Comparison of ENCODE assay signal across 9 mouse cellular contexts in genomic region chr1:161142531-161143159, GRCm38 (mm10). TPM values are rescaled to one million over a fixed set of nuclear protein-coding genes. Genes with fewer than 3 reads are reported as not detected.
DNase-seq lines count a peak whose midpoint lies in the region; ATAC-seq and TF ChIP-seq lines count a peak whose summit lies in the region.
"Had no signal": no experiment of that assay in that cellular context is flagged by ENCODE, and none has a peak within 500 bp of the region (broad histone marks: within the 10 kb centered on the region; RNA-seq: fewer than 3 reads in every experiment).

Gene Ankrd45 (plus strand): TSS chr1:161142691.

- ATAC-seq in lung, embryonic 14.5 days (ENCODE audit: insufficient read depth): peak; percentile 92
- peak; percentile 86 for ATAC-seq in heart, embryonic 16.5 days (replicated peaks; ENCODE audit: extremely low read depth, insufficient read depth, low FRiP score)
- peak; percentile 59 for ATAC-seq in liver, embryonic 12.5 days
- ATAC-seq in neural tube, embryonic 14.5 days (ENCODE audit: low read depth): peak; percentile 97

- no peaks in the 10 kb centered on the region for H3K36me3 ChIP-seq in lung, embryonic 14.5 days (ENCODE audit: insufficient read depth)
- no peaks in the 10 kb centered on the region for H3K36me3 ChIP-seq in embryonic facial prominence, embryonic 10.5 days (replicated peaks)
- no peaks in the 10 kb centered on the region for H3K36me3 ChIP-seq in heart, embryonic 16.5 days (ENCODE audit: control insufficient read depth, insufficient read depth)
- H3K36me3 ChIP-seq in liver, embryonic 12.5 days: no peaks in the 10 kb centered on the region
- H3K36me3 ChIP-seq in neural tube, embryonic 14.5 days (ENCODE audit: control insufficient read depth, insufficient read depth, low read length): no peaks in the 10 kb centered on the region

- TF ChIP-seq POLR2A in lung, adult 2 months (IDR thresholded peaks at IDR 0.05; ENCODE audit: borderline replicate concordance, extremely low read depth, low read depth, low read length): no peak

- 4% methylated on average over 33 of the region's 33 CpGs for WGBS in lung, embryonic 14.5 days
- 5% methylated on average over 33 of the region's 33 CpGs for WGBS in lung, adult 2 months
- WGBS in embryonic facial prominence, embryonic 10.5 days: 5% methylated on average over 33 of the region's 33 CpGs
- 7% methylated on average over 33 of the region's 33 CpGs for WGBS in heart, embryonic 16.5 days
- 11% methylated on average over 33 of the region's 33 CpGs for WGBS in liver, embryonic 12.5 days (ENCODE audit: insufficient replicate concordance)
- 6% methylated on average over 33 of the region's 33 CpGs for WGBS in neural tube, embryonic 14.5 days

- peak within 1 kb of the TSS; percentile 48 for H3K9ac ChIP-seq in lung, embryonic 14.5 days
- peak within 1 kb of the TSS; percentile 62 for H3K9ac ChIP-seq in heart, embryonic 16.5 days (ENCODE audit: low read length)
- H3K9ac ChIP-seq in liver, embryonic 12.5 days: 0 out of 2 replicates have a peak within 1 kb of the TSS, but pooled peaks have one; percentile 10
- H3K9ac ChIP-seq in neural tube, embryonic 14.5 days (replicated peaks; ENCODE audit: low read depth, low read length): peak within 1 kb of the TSS; percentile 41

- H3K27me3 ChIP-seq in lung, embryonic 14.5 days (ENCODE audit: insufficient read depth, low read length): no peaks in the 10 kb centered on the region
- peaks cover 7% of the 10 kb centered on the region; the same call in 1 of the 2 replicates for H3K27me3 ChIP-seq in embryonic facial prominence, embryonic 10.5 days (replicated peaks; ENCODE audit: low read depth, poor library complexity, severe bottlenecking)
- no peaks in the 10 kb centered on the region for H3K27me3 ChIP-seq in heart, embryonic 16.5 days (ENCODE audit: control insufficient read depth, insufficient read depth, low read length)
- peaks cover 19% of the 10 kb centered on the region for H3K27me3 ChIP-seq in liver, embryonic 12.5 days (replicated peaks)
- no peaks in the 10 kb centered on the region for H3K27me3 ChIP-seq in neural tube, embryonic 14.5 days (ENCODE audit: control insufficient read depth, insufficient read depth, low read length)
- H3K27me3 ChIP-seq: CH12.LX had no signal

- H3K4me1 ChIP-seq in lung, embryonic 14.5 days (ENCODE audit: insufficient read depth): no peaks in the 10 kb centered on the region
- H3K4me1 ChIP-seq in lung, adult 2 months (ENCODE audit: control insufficient read depth, insufficient read depth, low read length): no peaks in the 10 kb centered on the region
- H3K4me1 ChIP-seq in embryonic facial prominence, embryonic 10.5 days: peaks cover 7% of the 10 kb centered on the region
- H3K4me1 ChIP-seq in heart, embryonic 16.5 days (ENCODE audit: control insufficient read depth, insufficient read depth, low read length): peaks cover 2% of the 10 kb centered on the region; the same call in 1 of the 2 replicates
- H3K4me1 ChIP-seq in liver, embryonic 12.5 days: peaks cover 5% of the 10 kb centered on the region
- no peaks in the 10 kb centered on the region for H3K4me1 ChIP-seq in neural tube, embryonic 14.5 days (ENCODE audit: control insufficient read depth, insufficient read depth, low read length)

- peak; percentile 69 for DNase-seq in lung, embryonic 14.5 days
- DNase-seq in lung, adult 2 months: no peak
- peak; percentile 85 for DNase-seq in embryonic facial prominence, embryonic 10.5 days (ENCODE audit: low spot score)
- DNase-seq in kidney, postnatal 25 days: peak; percentile 68 to 85
- DNase-seq in thymus, postnatal 4 days: peak; percentile 71

- peak within 1 kb of the TSS; percentile 80 for H3K4me2 ChIP-seq in lung, embryonic 14.5 days
- H3K4me2 ChIP-seq in heart, embryonic 16.5 days (ENCODE audit: low read depth, low read length): peak within 1 kb of the TSS; percentile 79
- H3K4me2 ChIP-seq in liver, embryonic 12.5 days: peak within 1 kb of the TSS; percentile 58
- H3K4me2 ChIP-seq in neural tube, embryonic 14.5 days (ENCODE audit: low read depth, low read length): peak within 1 kb of the TSS; percentile 52

- TF ChIP-seq CTCF in lung, embryonic 14.5 days (IDR thresholded peaks at IDR 0.05; ENCODE audit: low read depth): no peak
- TF ChIP-seq CTCF in lung, adult 2 months (IDR thresholded peaks at IDR 0.05; ENCODE audit: insufficient read depth, low read length): no peak

- no peaks in the 10 kb centered on the region for H3K9me3 ChIP-seq in lung, embryonic 14.5 days (ENCODE audit: low read depth, low read length)
- no peaks in the 10 kb centered on the region for H3K9me3 ChIP-seq in embryonic facial prominence, embryonic 10.5 days
- H3K9me3 ChIP-seq in heart, embryonic 16.5 days (replicated peaks; ENCODE audit: control insufficient read depth, low read length): no peaks in the 10 kb centered on the region
- H3K9me3 ChIP-seq in liver, embryonic 12.5 days (replicated peaks): no peaks in the 10 kb centered on the region
- no peaks in the 10 kb centered on the region for H3K9me3 ChIP-seq in neural tube, embryonic 14.5 days (ENCODE audit: control insufficient read depth, low read length)

- no peak within 1 kb of the TSS for H3K27ac ChIP-seq in lung, embryonic 14.5 days (ENCODE audit: low read depth)
- H3K27ac ChIP-seq in embryonic facial prominence, embryonic 10.5 days (replicated peaks): peak within 1 kb of the TSS; percentile 65
- H3K27ac ChIP-seq in heart, embryonic 16.5 days (ENCODE audit: low read length): no peak within 1 kb of the TSS
- H3K27ac ChIP-seq in liver, embryonic 12.5 days: no peak within 1 kb of the TSS
- H3K27ac ChIP-seq in neural tube, embryonic 14.5 days (ENCODE audit: low read depth, low read length): no peak within 1 kb of the TSS

- peak within 1 kb of the TSS; percentile 41 for H3K4me3 ChIP-seq in lung, embryonic 14.5 days (ENCODE audit: low read depth, low read length)
- no peak within 1 kb of the TSS for H3K4me3 ChIP-seq in lung, adult 2 months (replicated peaks; ENCODE audit: extremely low read depth, low read depth, low read length)
- H3K4me3 ChIP-seq in embryonic facial prominence, embryonic 10.5 days: peak within 1 kb of the TSS; percentile 60
- H3K4me3 ChIP-seq in heart, embryonic 16.5 days (ENCODE audit: low read length): peak within 1 kb of the TSS; percentile 55
- peak within 1 kb of the TSS; percentile 25 for H3K4me3 ChIP-seq in liver, embryonic 12.5 days
- peak within 1 kb of the TSS; percentile 31 for H3K4me3 ChIP-seq in neural tube, embryonic 14.5 days (ENCODE audit: low read depth, low read length)

RNA-seq across cellular contexts. Expression of gene Ankrd45, which starts in this region (rescaled TPM):
- 1.0 and 1.3 TPM in 2 replicates for polyA plus RNA-seq in lung, embryonic 14.5 days (2014; fragmentation: Nextera tagmentation; extraction: Ambion mirVana)
- 1.0 and 1.1 TPM in 2 replicates for polyA plus RNA-seq in lung, adult 2 months (2012; rRNA removed)
- 5.1 and 5.6 TPM in 2 replicates for polyA plus RNA-seq in embryonic facial prominence, embryonic 10.5 days (2016; fragmentation: Nextera tagmentation; extraction: Ambion mirVana)
- polyA plus RNA-seq in heart, embryonic 16.5 days (2015; fragmentation: Nextera tagmentation; extraction: Ambion mirVana): 3.8 and 4.6 TPM in 2 replicates
- not detected in 2 replicates for polyA plus RNA-seq in liver, embryonic 12.5 days (2016; fragmentation: Nextera tagmentation; extraction: Ambion mirVana)
- polyA plus RNA-seq in neural tube, embryonic 14.5 days (2014; fragmentation: Nextera tagmentation; extraction: Ambion mirVana): 24.6 and 28.3 TPM in 2 replicates

Comparison
In these comparisons a context has a peak if more than half of its experiments do, and no peak if none do; other contexts are left out.
1. Peak in ATAC-seq, H3K4me3 ChIP-seq, H3K9ac ChIP-seq and H3K4me2 ChIP-seq in liver, embryonic 12.5 days; RNA of the gene not detected or under 1 TPM.
2. H3K9ac ChIP-seq: peak in every context shown above with its lines; median percentile 62 in heart, embryonic 16.5 days; 48 in lung, embryonic 14.5 days; 41 in neural tube, embryonic 14.5 days; 10 in liver, embryonic 12.5 days.